In genomic region chr6:112320679-112321078, GRCm38 (mm10) we compare ENCODE assay signal across 17 mouse cellular contexts. TPM values are rescaled to one million over a fixed set of nuclear protein-coding genes. Genes with fewer than 3 reads are reported as not detected.
DNase-seq lines count a peak whose midpoint lies in the region; ATAC-seq and TF ChIP-seq lines count a peak whose summit lies in the region.
"Had no signal": no experiment of that assay in that cellular context is flagged by ENCODE, and none has a peak within 500 bp of the region (broad histone marks: within the 10 kb centered on the region; RNA-seq: fewer than 3 reads in every experiment).

No protein-coding gene starts in this region.

- DNase-seq in heart, adult 18-20 months: peak; percentile 19 to 28
- DNase-seq in heart, postnatal 10 days: no peak
- DNase-seq in NIH3T3 (ENCODE audit: low read depth): peak; percentile 45
- DNase-seq in left cerebral cortex, adult 18-20 months (ENCODE audit: low spot score in 2 of 2): no peak
- DNase-seq: adrenal gland, postnatal 10 days; cerebellum, adult 2 months; forebrain, postnatal 0 days; kidney, adult 2 months; kidney, postnatal 25 days; layer of hippocampus, adult 9-11 months; thymus, postnatal 4 days had no signal

- no peak overlapping the region for H3K4me2 ChIP-seq in limb, embryonic 15.5 days
- H3K4me2 ChIP-seq in hindbrain, embryonic 12.5 days (replicated peaks): no peak overlapping the region
- H3K4me2 ChIP-seq: liver, embryonic 12.5 days; lung, embryonic 15.5 days had no signal

- no peak overlapping the region for H3K9ac ChIP-seq in limb, embryonic 15.5 days
- H3K9ac ChIP-seq in hindbrain, embryonic 12.5 days: no peak overlapping the region
- H3K9ac ChIP-seq: forebrain, postnatal 0 days; liver, embryonic 12.5 days; lung, embryonic 15.5 days had no signal

- 0 out of 2 replicates have a peak overlapping the region, but pooled peaks have one; percentile 23 for H3K4me3 ChIP-seq in E14TG2a.4 (replicated peaks; ENCODE audit: low read length)
- no peak overlapping the region for H3K4me3 ChIP-seq in limb, embryonic 15.5 days
- H3K4me3 ChIP-seq in hindbrain, embryonic 12.5 days: no peak overlapping the region
- H3K4me3 ChIP-seq: liver, embryonic 12.5 days; lung, embryonic 15.5 days had no signal

- no peaks in the 10 kb centered on the region for H3K9me3 ChIP-seq in E14TG2a.4 (ENCODE audit: low read length)
- no peaks in the 10 kb centered on the region for H3K9me3 ChIP-seq in limb, embryonic 15.5 days
- no peaks in the 10 kb centered on the region for H3K9me3 ChIP-seq in hindbrain, embryonic 12.5 days (replicated peaks)
- H3K9me3 ChIP-seq: liver, embryonic 12.5 days; lung, embryonic 15.5 days had no signal

- ATAC-seq in limb, embryonic 15.5 days (ENCODE audit: insufficient number of reproducible peaks, low FRiP score, low TSS enrichment, low read depth): peak; percentile 79
- no peak for ATAC-seq in hindbrain, embryonic 12.5 days (ENCODE audit: low FRiP score)
- ATAC-seq: forebrain, postnatal 0 days; liver, embryonic 12.5 days had no signal

- H3K36me3 ChIP-seq in E14TG2a.4 (ENCODE audit: insufficient read depth, low read length): no peaks in the 10 kb centered on the region
- no peaks in the 10 kb centered on the region for H3K36me3 ChIP-seq in limb, embryonic 15.5 days
- no peaks in the 10 kb centered on the region for H3K36me3 ChIP-seq in hindbrain, embryonic 12.5 days
- H3K36me3 ChIP-seq: liver, embryonic 12.5 days had no signal

- 36% methylated on average over 5 of the region's 5 CpGs for WGBS in limb, embryonic 15.5 days
- 32% methylated on average over 5 of the region's 5 CpGs for WGBS in hindbrain, embryonic 12.5 days

- TF ChIP-seq CTCF in E14TG2a.4 (conservative IDR thresholded peaks at IDR 0.05; ENCODE audit: low read length): no peak

- peak overlapping the region; percentile 39 for H3K27ac ChIP-seq in limb, embryonic 15.5 days
- no peak overlapping the region for H3K27ac ChIP-seq in hindbrain, embryonic 12.5 days
- H3K27ac ChIP-seq: liver, embryonic 12.5 days; lung, embryonic 15.5 days had no signal

- H3K4me1 ChIP-seq in E14TG2a.4 (replicated peaks; ENCODE audit: low read depth, low read length): peaks cover 15% of the 10 kb centered on the region
- H3K4me1 ChIP-seq in limb, embryonic 15.5 days: peaks cover 7% of the 10 kb centered on the region
- no peaks in the 10 kb centered on the region for H3K4me1 ChIP-seq in hindbrain, embryonic 12.5 days
- H3K4me1 ChIP-seq: liver, embryonic 12.5 days; lung, embryonic 15.5 days had no signal

- intact Hi-C loops in heart, postnatal 10 days (cut with DNase I): no loop called here

- no peaks in the 10 kb centered on the region for H3K27me3 ChIP-seq in E14TG2a.4 (ENCODE audit: insufficient read depth, low read length)
- no peaks in the 10 kb centered on the region for H3K27me3 ChIP-seq in limb, embryonic 15.5 days
- no peaks in the 10 kb centered on the region for H3K27me3 ChIP-seq in hindbrain, embryonic 12.5 days
- H3K27me3 ChIP-seq: liver, embryonic 12.5 days; lung, embryonic 15.5 days had no signal

RNA-seq across cellular contexts. Expression of gene Lmcd1, which starts 47.1 kb away (rescaled TPM):
- 10 to 100 TPM; 33.6 to 35.0 TPM for total RNA-seq in heart, adult 18-20 months (2021)
- 10 to 100 TPM; 34.2 to 45.3 TPM for total RNA-seq in heart, postnatal 10 days (2021)
- polyA plus RNA-seq in limb, embryonic 15.5 days (2015; fragmentation: Nextera tagmentation; extraction: Ambion mirVana): 26.6 and 61.5 TPM in 2 replicates
- 13.1 and 16.4 TPM in 2 replicates for polyA plus RNA-seq in hindbrain, embryonic 12.5 days (2016; fragmentation: Nextera tagmentation; extraction: Ambion mirVana)
- total RNA-seq in left cerebral cortex, adult 18-20 months (2021): 10 to 100 TPM in 1 of 2 experiments, 1 to 10 TPM in 1; 7.6 to 10.6 TPM
- total RNA-seq: neutrophil, adult 5-6 weeks had no signal

Comparison
In these comparisons a context has a peak if more than half of its experiments do, and no peak if none do; other contexts are left out.
1. DNase-seq: peak in heart, adult 18-20 months (2 of 2) and NIH3T3 (single experiment); none in heart, postnatal 10 days (0 of 2) and left cerebral cortex, adult 18-20 months (0 of 2).